Mouse (Mus musculus): ENCODE results near the gene Grk2. TPM values are rescaled to one million over a fixed set of nuclear protein-coding genes. Genes with fewer than 3 reads are reported as not detected.
A peak's percentile ranks its signal among the peaks of the same experiment; 100 is the strongest.

The Grk2 gene
- 24.8 and 26.8 TPM in 2 replicates for polyA plus RNA-seq (2015; fragmentation: Nextera tagmentation; extraction: Ambion mirVana)

DNA sequence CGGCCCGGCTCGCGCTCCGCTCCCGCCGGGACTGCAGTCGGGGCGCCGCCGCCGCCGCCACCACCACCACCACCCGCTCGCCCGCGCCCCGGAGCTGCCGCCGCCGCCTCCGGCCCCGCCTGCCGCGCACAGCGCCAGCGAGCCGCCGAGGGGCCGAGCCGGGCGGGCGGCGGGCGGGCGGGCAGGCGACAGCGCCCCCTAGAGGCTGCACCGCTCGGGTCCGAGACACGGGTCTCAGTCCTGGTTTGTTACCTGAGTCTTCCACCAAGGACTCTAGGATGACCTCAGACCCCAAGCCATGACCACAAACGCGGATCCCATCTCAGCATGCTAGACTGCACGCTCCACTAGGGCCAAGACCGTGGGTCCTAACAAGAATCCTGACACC lies at the start of gene Grk2:
Gene Grk2 (minus strand): TSS at position 33 of the 388 bp plus-strand sequence.
- peaks cover 51% of the 10 kb centered on the region for H3K4me1 ChIP-seq (ENCODE audit: control insufficient read depth, insufficient read depth, low read length)

DNA sequence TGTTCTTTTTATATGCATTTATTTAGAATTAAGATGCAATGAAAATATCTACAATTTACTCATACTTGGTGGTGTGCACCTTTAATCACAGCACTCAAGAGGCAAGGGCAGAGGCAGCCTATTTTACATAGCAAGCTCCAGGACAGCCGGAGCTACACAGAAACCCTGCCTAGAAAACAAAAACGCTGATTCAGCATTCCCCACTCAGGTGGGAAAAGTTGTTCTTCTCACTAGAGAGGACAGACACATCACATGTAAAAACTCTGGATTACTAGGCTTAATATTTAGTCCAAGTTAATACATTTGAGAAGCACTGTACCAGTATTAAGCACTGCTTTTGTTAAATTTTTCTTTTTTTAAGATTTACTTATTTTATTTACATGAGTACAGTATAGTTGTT lies 43.4 kb upstream of the Grk2 start:
- no peak for ATAC-seq
- no peak overlapping the region for H3K27ac ChIP-seq (ENCODE audit: low read length)
- no peak overlapping the region for H3K4me3 ChIP-seq (ENCODE audit: low read depth, low read length)
- H3K27me3 ChIP-seq (ENCODE audit: control insufficient read depth, insufficient read depth, low read depth, low read length): no peaks in the 10 kb centered on the region
- no peak overlapping the region for H3K4me2 ChIP-seq (ENCODE audit: low read length)
- no peaks in the 10 kb centered on the region for H3K9me3 ChIP-seq (replicated peaks; ENCODE audit: control insufficient read depth, low read length, poor library complexity, severe bottlenecking)
- no peak overlapping the region for H3K9ac ChIP-seq (ENCODE audit: low read depth, low read length)
- H3K36me3 ChIP-seq (ENCODE audit: control insufficient read depth, insufficient read depth, low read length): peaks cover 22% of the 10 kb centered on the region
- H3K4me1 ChIP-seq (ENCODE audit: control insufficient read depth, insufficient read depth, low read length): no peaks in the 10 kb centered on the region
- 94% methylated on average over 2 of the region's 2 CpGs for WGBS

More for the DNA sequence above, at the start of gene Grk2:
- Histone ChIP-seq H3K4me3 (ENCODE audit: low read depth, low read length) (peak within 1 kb of the TSS; percentile 93), H3K9me3 (replicated peaks; ENCODE audit: control insufficient read depth, low read length, poor library complexity, severe bottlenecking) (no peaks in the 10 kb centered on the region), H3K9ac (ENCODE audit: low read depth, low read length) (peak within 1 kb of the TSS; percentile 97), H3K36me3 (ENCODE audit: control insufficient read depth, insufficient read depth, low read length) (no peaks in the 10 kb centered on the region), H3K27me3 (ENCODE audit: control insufficient read depth, insufficient read depth, low read depth, low read length) (no peaks in the 10 kb centered on the region), H3K4me2 (ENCODE audit: low read length) (peak within 1 kb of the TSS; percentile 92), H3K27ac (ENCODE audit: low read length) (peak within 1 kb of the TSS; percentile 92)
- peak; percentile 65 for ATAC-seq
- 2% methylated on average over 20 of the region's 46 CpGs for WGBS

DNA sequence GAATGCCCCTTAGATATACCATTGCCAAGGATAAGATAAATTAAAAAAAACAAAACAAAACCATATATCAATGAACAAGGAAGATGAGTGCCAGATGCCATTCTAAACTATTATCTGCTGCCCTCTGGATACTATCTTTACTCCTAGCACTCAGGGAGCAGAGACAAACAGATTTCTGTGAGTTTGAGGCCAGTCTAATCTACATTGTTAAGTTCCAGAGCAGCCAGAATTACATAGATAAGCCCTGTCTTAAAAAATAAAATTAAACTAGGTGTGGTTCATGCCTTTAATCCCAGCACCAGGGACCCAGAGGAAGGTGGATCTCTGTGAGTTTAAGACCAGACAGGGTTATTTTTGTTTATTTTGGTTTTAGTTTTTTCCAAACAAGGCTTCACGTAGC lies 40.5 kb upstream of the Grk2 start:
- Histone ChIP-seq H3K27me3 (ENCODE audit: control insufficient read depth, insufficient read depth, low read depth, low read length) (no peaks in the 10 kb centered on the region), H3K27ac (ENCODE audit: low read length) (no peak overlapping the region), H3K36me3 (ENCODE audit: control insufficient read depth, insufficient read depth, low read length) (peaks cover 31% of the 10 kb centered on the region), H3K9me3 (replicated peaks; ENCODE audit: control insufficient read depth, low read length, poor library complexity, severe bottlenecking) (no peaks in the 10 kb centered on the region), H3K9ac (ENCODE audit: low read depth, low read length) (no peak overlapping the region), H3K4me1 (ENCODE audit: control insufficient read depth, insufficient read depth, low read length) (no peaks in the 10 kb centered on the region), H3K4me3 (ENCODE audit: low read depth, low read length) (no peak overlapping the region), H3K4me2 (ENCODE audit: low read length) (no peak overlapping the region)
- ATAC-seq: no peak
- 96% methylated on average over 1 of the region's 1 CpGs for WGBS

DNA sequence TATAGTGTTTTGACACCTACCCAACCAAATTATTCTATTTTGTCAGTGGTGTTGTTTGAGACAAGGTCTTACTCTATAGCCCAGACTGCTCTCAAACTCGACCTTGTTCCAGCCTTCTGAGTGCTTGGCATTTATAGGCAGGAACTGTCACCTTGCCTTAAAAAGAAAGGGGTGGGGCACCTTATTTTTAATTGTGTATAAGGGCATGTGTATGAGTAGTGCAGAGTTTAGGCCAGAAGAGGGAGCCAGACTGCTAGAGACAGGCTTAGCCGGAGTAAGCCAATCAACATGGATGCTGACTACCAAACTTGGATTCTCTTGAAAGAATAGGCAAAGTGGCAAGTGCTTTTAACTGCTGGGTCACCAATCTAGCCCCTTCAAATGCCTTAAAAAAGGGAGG lies 32.1 kb upstream of the Grk2 start:
- peaks cover 20% of the 10 kb centered on the region for H3K36me3 ChIP-seq (ENCODE audit: control insufficient read depth, insufficient read depth, low read length)
- WGBS: 31% methylated on average over 2 of the region's 2 CpGs

DNA sequence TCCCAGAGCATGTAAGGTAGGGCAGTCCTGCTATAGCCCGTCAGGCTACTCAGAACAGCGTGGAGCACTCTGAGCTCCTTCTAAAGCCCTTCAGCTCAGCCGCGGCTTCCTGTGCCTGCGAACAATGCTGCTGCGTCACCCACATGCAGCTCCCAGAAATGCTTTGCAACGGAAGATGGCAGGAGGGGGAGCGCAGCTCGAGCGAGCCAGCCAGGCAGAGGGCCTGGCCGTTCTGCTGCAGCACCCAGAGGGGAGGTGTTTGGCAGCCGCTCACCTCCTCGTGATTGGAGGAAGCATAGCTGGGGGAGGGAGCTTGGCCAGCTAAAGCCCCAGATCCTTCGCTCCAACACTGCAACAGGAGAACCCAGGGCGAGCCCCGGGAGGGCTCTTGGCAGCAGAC lies 27.8 kb upstream of the Grk2 start:
- H3K4me3 ChIP-seq (ENCODE audit: low read depth, low read length): peak overlapping the region; percentile 57
- H3K9ac ChIP-seq (ENCODE audit: low read depth, low read length): peak overlapping the region; percentile 53
- ATAC-seq: peak; percentile 99
- peaks cover 5% of the 10 kb centered on the region; the same call in 1 of the 2 replicates for H3K36me3 ChIP-seq (ENCODE audit: control insufficient read depth, insufficient read depth, low read length)
- WGBS: 0% methylated on average over 16 of the region's 16 CpGs
- no peaks in the 10 kb centered on the region for H3K27me3 ChIP-seq (ENCODE audit: control insufficient read depth, insufficient read depth, low read depth, low read length)
- peaks cover 26% of the 10 kb centered on the region for H3K4me1 ChIP-seq (ENCODE audit: control insufficient read depth, insufficient read depth, low read length)
- peak overlapping the region; percentile 72 for H3K4me2 ChIP-seq (ENCODE audit: low read length)
- H3K27ac ChIP-seq (ENCODE audit: low read length): peak overlapping the region; percentile 87
- H3K9me3 ChIP-seq (replicated peaks; ENCODE audit: control insufficient read depth, low read length, poor library complexity, severe bottlenecking): no peaks in the 10 kb centered on the region

More for the DNA sequence above, 32.1 kb upstream of the Grk2 start:
- Histone ChIP-seq H3K27me3 (ENCODE audit: control insufficient read depth, insufficient read depth, low read depth, low read length) (no peaks in the 10 kb centered on the region), H3K4me3 (ENCODE audit: low read depth, low read length) (no peak overlapping the region), H3K4me1 (ENCODE audit: control insufficient read depth, insufficient read depth, low read length) (peaks cover 10% of the 10 kb centered on the region), H3K27ac (ENCODE audit: low read length) (no peak overlapping the region), H3K9me3 (replicated peaks; ENCODE audit: control insufficient read depth, low read length, poor library complexity, severe bottlenecking) (no peaks in the 10 kb centered on the region), H3K4me2 (ENCODE audit: low read length) (no peak overlapping the region), H3K9ac (ENCODE audit: low read depth, low read length) (no peak overlapping the region)
- no peak for ATAC-seq

DNA sequence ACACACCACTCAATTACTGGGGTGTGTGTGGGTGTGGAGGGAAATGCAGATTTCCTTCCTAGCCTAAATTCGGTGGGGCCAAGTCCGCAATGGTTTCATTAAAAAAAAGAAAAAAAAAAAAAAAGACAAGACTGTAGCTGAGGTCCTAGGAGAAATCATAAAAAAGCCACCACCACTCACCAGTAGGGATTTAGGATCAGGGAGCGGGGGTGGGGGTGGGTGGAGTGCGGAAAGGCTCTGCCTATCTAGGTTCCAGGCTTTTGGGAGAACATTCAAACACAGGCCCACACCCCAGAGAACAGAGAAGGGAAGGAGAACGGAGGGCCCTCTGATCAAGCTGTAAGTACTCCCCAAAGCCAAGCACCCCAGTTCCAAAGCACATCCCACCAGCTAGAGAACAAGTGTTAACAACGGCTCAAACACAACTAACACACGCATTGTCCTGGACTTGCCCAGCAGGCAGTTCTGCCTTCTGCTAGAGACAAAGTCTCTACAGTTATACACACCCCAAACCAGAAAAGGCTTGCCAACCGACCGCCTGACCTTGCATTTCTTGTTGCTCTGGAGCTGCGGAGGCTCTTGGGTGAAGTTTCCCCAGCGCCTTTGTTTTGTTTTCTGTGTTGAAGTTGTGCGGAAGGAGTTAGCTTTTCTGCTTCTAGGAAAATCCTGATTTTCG lies 27.2 kb upstream of the Grk2 start:
- no peaks in the 10 kb centered on the region for H3K9me3 ChIP-seq (replicated peaks; ENCODE audit: control insufficient read depth, low read length, poor library complexity, severe bottlenecking)
- H3K4me3 ChIP-seq (ENCODE audit: low read depth, low read length): peak overlapping the region; percentile 57
- peaks cover 26% of the 10 kb centered on the region for H3K4me1 ChIP-seq (ENCODE audit: control insufficient read depth, insufficient read depth, low read length)
- H3K27ac ChIP-seq (ENCODE audit: low read length): peak overlapping the region; percentile 87
- peak; percentile 56 for ATAC-seq
- peaks cover 5% of the 10 kb centered on the region; the same call in 1 of the 2 replicates for H3K36me3 ChIP-seq (ENCODE audit: control insufficient read depth, insufficient read depth, low read length)
- H3K4me2 ChIP-seq (ENCODE audit: low read length): peak overlapping the region; percentile 72
- peak overlapping the region; percentile 53 for H3K9ac ChIP-seq (ENCODE audit: low read depth, low read length)
- no peaks in the 10 kb centered on the region for H3K27me3 ChIP-seq (ENCODE audit: control insufficient read depth, insufficient read depth, low read depth, low read length)
- WGBS: 0% methylated on average over 13 of the region's 13 CpGs

DNA sequence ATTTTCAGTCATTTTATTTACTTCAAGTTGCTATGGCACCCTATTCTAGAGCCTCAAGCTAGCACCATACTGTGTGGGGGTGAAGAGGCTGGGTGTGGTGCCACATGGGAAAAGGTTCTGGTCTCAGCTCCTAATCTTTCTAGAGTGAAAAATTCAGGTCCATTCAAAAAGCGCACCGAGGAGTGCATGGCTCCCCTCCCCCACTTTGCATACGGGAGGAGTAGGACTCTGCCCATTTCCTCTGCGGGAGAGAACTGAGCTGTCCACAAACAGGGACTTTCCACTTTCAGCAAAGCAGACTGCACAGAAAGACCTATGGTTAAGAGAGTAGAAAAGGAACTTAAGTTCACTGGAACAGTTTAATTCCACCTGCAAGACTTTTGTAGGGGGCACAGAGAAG lies 26.6 kb upstream of the Grk2 start:
- Histone ChIP-seq H3K27ac (ENCODE audit: low read length) (peak overlapping the region; percentile 87), H3K27me3 (ENCODE audit: control insufficient read depth, insufficient read depth, low read depth, low read length) (no peaks in the 10 kb centered on the region), H3K9ac (ENCODE audit: low read depth, low read length) (peak overlapping the region; percentile 53), H3K9me3 (replicated peaks; ENCODE audit: control insufficient read depth, low read length, poor library complexity, severe bottlenecking) (no peaks in the 10 kb centered on the region), H3K4me1 (ENCODE audit: control insufficient read depth, insufficient read depth, low read length) (peaks cover 26% of the 10 kb centered on the region), H3K36me3 (ENCODE audit: control insufficient read depth, insufficient read depth, low read length) (peaks cover 9% of the 10 kb centered on the region; the same call in 1 of the 2 replicates), H3K4me3 (ENCODE audit: low read depth, low read length) (peak overlapping the region; percentile 57), H3K4me2 (ENCODE audit: low read length) (peak overlapping the region; percentile 72)
- no peak for ATAC-seq
- WGBS: 1% methylated on average over 4 of the region's 4 CpGs

DNA sequence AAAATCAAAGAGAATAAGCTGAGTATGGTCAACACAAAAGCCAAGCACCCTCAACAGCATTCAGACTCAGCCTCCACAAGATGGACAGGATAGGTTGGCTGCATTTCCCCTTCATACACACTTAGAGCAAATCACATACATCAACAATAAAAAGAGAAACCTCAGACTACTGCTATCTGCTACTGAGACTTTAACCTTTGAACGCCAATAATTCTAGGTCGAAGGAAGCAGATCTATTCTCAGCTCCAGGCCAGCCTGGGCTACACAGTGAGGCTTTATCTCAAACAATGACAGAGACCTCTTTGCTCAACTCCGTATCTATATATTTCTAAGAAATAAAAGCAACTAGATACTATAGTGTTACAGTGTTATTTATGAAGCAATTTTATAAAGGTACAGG lies 25.3 kb upstream of the Grk2 start:
- H3K4me2 ChIP-seq (ENCODE audit: low read length): no peak overlapping the region
- H3K4me3 ChIP-seq (ENCODE audit: low read depth, low read length): no peak overlapping the region
- no peaks in the 10 kb centered on the region for H3K27me3 ChIP-seq (ENCODE audit: control insufficient read depth, insufficient read depth, low read depth, low read length)
- ATAC-seq: no peak
- no peaks in the 10 kb centered on the region for H3K9me3 ChIP-seq (replicated peaks; ENCODE audit: control insufficient read depth, low read length, poor library complexity, severe bottlenecking)
- H3K4me1 ChIP-seq (ENCODE audit: control insufficient read depth, insufficient read depth, low read length): peaks cover 26% of the 10 kb centered on the region
- 93% methylated on average over 3 of the region's 3 CpGs for WGBS
- peaks cover 16% of the 10 kb centered on the region for H3K36me3 ChIP-seq (ENCODE audit: control insufficient read depth, insufficient read depth, low read length)
- H3K9ac ChIP-seq (ENCODE audit: low read depth, low read length): no peak overlapping the region
- no peak overlapping the region for H3K27ac ChIP-seq (ENCODE audit: low read length)

DNA sequence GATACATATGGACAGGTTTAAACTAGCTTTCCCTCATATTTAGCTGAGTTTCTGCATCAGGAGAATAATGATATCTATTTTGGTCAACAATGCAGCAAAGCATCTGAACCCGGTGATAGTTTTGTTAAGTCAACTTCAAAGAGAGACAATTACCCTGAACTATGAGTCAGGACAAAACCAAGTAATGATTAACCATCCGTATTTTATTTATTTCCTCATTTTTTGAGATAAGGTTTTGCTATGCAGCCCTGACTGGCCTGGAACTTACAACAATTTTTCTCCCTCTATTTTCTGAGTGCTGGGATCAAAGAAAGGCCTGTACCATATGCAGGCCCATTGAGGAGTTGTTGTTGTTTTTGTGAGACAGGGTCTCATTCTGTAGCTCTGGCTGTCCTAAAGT lies 24.6 kb upstream of the Grk2 start:
- H3K9ac ChIP-seq (ENCODE audit: low read depth, low read length): no peak overlapping the region
- 89% methylated on average over 2 of the region's 2 CpGs for WGBS
- H3K27ac ChIP-seq (ENCODE audit: low read length): no peak overlapping the region
- H3K9me3 ChIP-seq (replicated peaks; ENCODE audit: control insufficient read depth, low read length, poor library complexity, severe bottlenecking): no peaks in the 10 kb centered on the region
- H3K4me3 ChIP-seq (ENCODE audit: low read depth, low read length): no peak overlapping the region
- no peaks in the 10 kb centered on the region for H3K27me3 ChIP-seq (ENCODE audit: control insufficient read depth, insufficient read depth, low read depth, low read length)
- no peak overlapping the region for H3K4me2 ChIP-seq (ENCODE audit: low read length)
- no peak for ATAC-seq
- H3K4me1 ChIP-seq (ENCODE audit: control insufficient read depth, insufficient read depth, low read length): peaks cover 26% of the 10 kb centered on the region
- peaks cover 20% of the 10 kb centered on the region for H3K36me3 ChIP-seq (ENCODE audit: control insufficient read depth, insufficient read depth, low read length)
